Mouse (Mus musculus) G1E (cell line): ENCODE results near the gene Rnf111. TPM values are rescaled to one million over a fixed set of nuclear protein-coding genes. Genes with fewer than 3 reads are reported as not detected.

ENCODE experiments used
- ATAC-seq: 2 replicates; pipeline ENCODE4 v1.8.0; 2016; ENCODE audit warnings: mild to moderate bottlenecking; ENCODE audit not compliant: insufficient number of reproducible peaks, poor library complexity, low FRiP score, severe bottlenecking; ENCODE audit errors: extremely low read depth
- DNase-seq: peaks from one replicate; pipeline ENCODE4 v3.0.0; 2012; ENCODE audit warnings: low spot score
- H3K27me3 ChIP-seq: 2 replicates; pipeline ENCODE4 v1.6.1; 2012; ENCODE audit warnings: mild to moderate bottlenecking, low read length, inconsistent platforms; ENCODE audit not compliant: insufficient read depth
- H3K36me3 ChIP-seq: replicated peaks from 2 replicates; pipeline ENCODE3; 2012; ENCODE audit warnings: mild to moderate bottlenecking, inconsistent platforms
- H3K4me1 ChIP-seq: 2 replicates; pipeline ENCODE4 v1.6.1; 2012; ENCODE audit warnings: low read depth, low read length, inconsistent platforms, mixed read lengths; ENCODE audit not compliant: insufficient read depth
- H3K4me3 ChIP-seq: 2 replicates; pipeline ENCODE4 v1.5.1; 2012; ENCODE audit warnings: low read depth, mild to moderate bottlenecking, inconsistent platforms, low read length, moderate library complexity, mixed read lengths
- H3K9me3 ChIP-seq: replicated peaks from 2 replicates; pipeline ENCODE4 v1.6.1; 2012; ENCODE audit warnings: inconsistent platforms
- CTCF ChIP-seq: IDR thresholded peaks from 2 replicates; pipeline ENCODE4 v1.5.1; 2012; ENCODE audit warnings: low read depth, low read length, inconsistent platforms, mixed read lengths
- GATA1 ChIP-seq: IDR thresholded peaks from 2 replicates; pipeline ENCODE4 v1.6.1; 2012; ENCODE audit warnings: borderline replicate concordance, low read length, inconsistent platforms, mixed read lengths
- GATA2 ChIP-seq: IDR thresholded peaks from 2 replicates; pipeline ENCODE4 v1.6.1; 2012; ENCODE audit warnings: low read depth, low read length, inconsistent platforms, borderline replicate concordance
- POLR2AphosphoS5 ChIP-seq: IDR thresholded peaks from 2 replicates; pipeline ENCODE4 v1.6.1; 2012; ENCODE audit warnings: low read depth, low read length, inconsistent platforms; ENCODE audit not compliant: insufficient replicate concordance
- TAL1 ChIP-seq: conservative IDR thresholded peaks from 2 replicates; pipeline ENCODE4 v1.6.1; 2012; ENCODE audit warnings: low read depth, low read length, inconsistent platforms, mixed read lengths
- polyA plus RNA-seq: library from polyadenylated mRNA; stranded (reverse); fragments of >175 nt; gene quantifications from 2 replicates; pipeline ENCODE4 v1.2.3, GENCODE M21; 2012
- total RNA-seq, 2 experiments: library from RNA; stranded (forward) in 1 of 2; stranded (reverse) in 1 of 2; fragments of 200-1000 nt in 1 of 2; fragments of >200 nt in 1 of 2; fragmentation: Nextera tagmentation in 1 of 2; gene quantifications; 2 replicates each; pipeline ENCODE4 v1.2.3; 2014 to 2017

Rnf111 gene
- total and polyA plus RNA-seq, 3 experiments = 7.3 to 76.5 (median 39.4) TPM

DNA sequence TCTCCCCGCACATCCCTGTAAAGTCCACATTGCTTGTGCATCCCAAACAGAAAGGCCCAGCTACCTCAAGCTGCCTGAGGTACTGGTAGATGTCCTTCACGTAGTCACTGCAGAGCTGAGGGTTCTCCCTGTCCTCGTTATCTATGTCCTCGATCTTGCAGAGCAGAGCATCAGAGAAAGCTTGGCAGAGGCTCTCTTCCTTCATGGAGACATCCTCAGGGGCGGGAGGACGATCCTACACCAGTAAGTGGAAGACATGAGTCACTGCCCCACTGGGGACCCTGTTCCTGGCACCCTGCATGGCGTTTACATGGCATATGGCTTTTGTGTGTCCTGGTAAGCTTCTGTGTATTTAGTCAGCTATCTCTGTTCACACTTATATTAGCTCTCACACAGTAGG lies 90.5 kb downstream of the Rnf111 start:
- no peak for DNase-seq
- Histone ChIP-seq H3K4me1 (no peaks in the 10 kb centered on the region; the same call in 1 of the 2 replicates), H3K9me3 (0 out of 2 replicates have a peak, but pooled peaks cover 2% of the 10 kb centered on the region), H3K36me3 (peaks cover 95% of the 10 kb centered on the region), H3K27me3 (no peaks in the 10 kb centered on the region), H3K4me3 (no peak overlapping the region)
- TF ChIP-seq TAL1 (no peak), CTCF (no peak), GATA1 (no peak), POLR2AphosphoS5 (no peak), GATA2 (no peak)
- ATAC-seq = no peak

DNA sequence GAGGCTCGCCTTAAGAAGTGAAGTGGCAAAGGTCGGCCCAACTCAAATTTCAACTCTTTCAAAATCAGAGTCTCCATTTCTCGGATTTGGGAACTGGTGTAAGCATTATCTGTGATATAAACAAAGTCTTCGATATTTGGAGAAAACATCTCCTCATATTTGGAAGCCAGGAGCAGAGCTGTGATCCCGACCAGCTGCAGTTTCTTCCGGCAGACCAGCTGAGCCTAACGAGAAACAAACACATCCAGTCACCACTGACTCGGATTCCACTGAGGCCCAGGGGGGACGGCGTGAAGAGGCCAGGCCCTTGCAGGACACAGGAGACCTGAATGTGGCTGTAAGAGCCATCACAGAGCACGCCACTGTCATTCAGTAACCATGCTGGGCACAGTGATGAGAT lies 92.9 kb downstream of the Rnf111 start:
- H3K4me1 ChIP-seq = no peaks in the 10 kb centered on the region; the same call in 1 of the 2 replicates
- H3K4me3 ChIP-seq = no peak overlapping the region
- DNase-seq = no peak
- H3K27me3 ChIP-seq = no peaks in the 10 kb centered on the region
- ATAC-seq = no peak
- 0 out of 2 replicates have a peak, but pooled peaks cover 2% of the 10 kb centered on the region for H3K9me3 ChIP-seq
- TF ChIP-seq CTCF = no peak
- TF ChIP-seq TAL1 = no peak
- no peak for TF ChIP-seq POLR2AphosphoS5
- TF ChIP-seq GATA1 = no peak
- H3K36me3 ChIP-seq = peaks cover 89% of the 10 kb centered on the region

DNA sequence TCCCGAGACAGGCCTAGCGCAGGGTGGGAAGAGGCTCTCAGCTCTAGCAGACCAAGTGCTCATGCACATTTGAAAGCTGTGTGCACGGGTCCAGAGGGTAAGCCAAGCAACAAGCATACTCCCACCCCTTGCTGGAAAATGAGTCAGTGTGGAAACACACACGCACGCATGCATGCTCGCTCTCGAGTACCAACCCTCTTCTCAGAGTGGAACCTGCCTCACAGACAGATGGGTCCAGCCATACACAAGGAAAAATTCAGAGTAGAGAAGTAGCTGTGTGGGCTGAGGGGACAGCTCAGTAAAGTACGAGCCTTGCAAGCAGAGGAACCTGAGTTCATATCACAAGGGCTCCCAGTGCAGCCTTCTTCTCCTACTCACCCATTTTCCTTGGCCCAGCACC lies 93.8 kb downstream of the Rnf111 start:
- H3K9me3 ChIP-seq = 0 out of 2 replicates have a peak, but pooled peaks cover 2% of the 10 kb centered on the region
- no peak for TF ChIP-seq TAL1
- TF ChIP-seq GATA1 = no peak
- no peak for TF ChIP-seq GATA2
- no peak for TF ChIP-seq POLR2AphosphoS5
- no peak for TF ChIP-seq CTCF
- no peak for ATAC-seq
- H3K4me3 ChIP-seq = no peak overlapping the region
- no peak for DNase-seq
- H3K4me1 ChIP-seq = no peaks in the 10 kb centered on the region
- H3K27me3 ChIP-seq = no peaks in the 10 kb centered on the region
- H3K36me3 ChIP-seq = peaks cover 80% of the 10 kb centered on the region

DNA sequence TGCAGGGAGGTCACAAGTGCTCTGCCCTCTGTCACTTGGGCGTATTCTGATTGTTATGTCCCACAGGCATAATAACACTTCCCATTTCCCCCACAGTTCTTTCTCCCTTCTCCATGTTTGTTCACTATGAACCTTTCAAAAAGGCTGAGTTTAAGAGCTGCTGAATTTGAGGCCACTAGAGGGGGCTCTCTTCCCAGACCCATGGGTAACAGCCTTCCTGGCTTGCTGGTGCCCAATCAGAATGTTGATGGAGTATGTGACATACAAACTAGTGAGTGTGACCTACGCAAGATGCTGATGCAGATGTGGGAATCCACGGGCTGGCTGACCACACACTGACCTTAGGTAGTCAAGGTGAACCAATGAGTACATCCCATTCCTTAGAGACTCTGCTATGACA lies 94.7 kb downstream of the Rnf111 start:
- TF ChIP-seq GATA2 = no peak
- no peak; the same call in 1 of the 2 replicates for TF ChIP-seq CTCF
- no peak for TF ChIP-seq POLR2AphosphoS5
- no peak for TF ChIP-seq GATA1
- TF ChIP-seq TAL1 = no peak
- ATAC-seq = no peak
- Histone ChIP-seq H3K36me3 (peaks cover 71% of the 10 kb centered on the region), H3K27me3 (peaks cover 5% of the 10 kb centered on the region), H3K4me1 (no peaks in the 10 kb centered on the region), H3K4me3 (no peak overlapping the region), H3K9me3 (0 out of 2 replicates have a peak, but pooled peaks cover 2% of the 10 kb centered on the region)
- DNase-seq = no peak

DNA sequence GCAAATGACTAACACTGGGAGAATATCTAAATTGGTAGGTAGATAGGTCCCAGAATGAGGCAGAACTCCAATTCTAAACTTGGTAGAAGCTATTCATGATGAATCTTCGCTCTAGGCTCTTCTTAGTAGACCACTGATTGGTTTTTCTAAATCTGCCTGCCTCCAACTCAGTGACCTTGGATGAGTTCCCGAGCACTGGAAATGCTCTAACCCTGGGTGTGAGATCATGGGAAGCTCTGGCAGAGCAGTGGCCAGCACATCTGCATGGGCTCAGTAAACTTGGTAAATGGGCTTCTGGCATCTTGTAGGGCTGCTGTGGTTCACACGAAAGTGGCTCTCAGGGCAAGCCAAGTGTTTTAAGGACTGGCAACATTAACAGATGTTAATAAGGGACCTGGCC lies 96.9 kb downstream of the Rnf111 start:
- H3K36me3 ChIP-seq = peaks cover 50% of the 10 kb centered on the region
- no peak for DNase-seq
- ATAC-seq = no peak

DNA sequence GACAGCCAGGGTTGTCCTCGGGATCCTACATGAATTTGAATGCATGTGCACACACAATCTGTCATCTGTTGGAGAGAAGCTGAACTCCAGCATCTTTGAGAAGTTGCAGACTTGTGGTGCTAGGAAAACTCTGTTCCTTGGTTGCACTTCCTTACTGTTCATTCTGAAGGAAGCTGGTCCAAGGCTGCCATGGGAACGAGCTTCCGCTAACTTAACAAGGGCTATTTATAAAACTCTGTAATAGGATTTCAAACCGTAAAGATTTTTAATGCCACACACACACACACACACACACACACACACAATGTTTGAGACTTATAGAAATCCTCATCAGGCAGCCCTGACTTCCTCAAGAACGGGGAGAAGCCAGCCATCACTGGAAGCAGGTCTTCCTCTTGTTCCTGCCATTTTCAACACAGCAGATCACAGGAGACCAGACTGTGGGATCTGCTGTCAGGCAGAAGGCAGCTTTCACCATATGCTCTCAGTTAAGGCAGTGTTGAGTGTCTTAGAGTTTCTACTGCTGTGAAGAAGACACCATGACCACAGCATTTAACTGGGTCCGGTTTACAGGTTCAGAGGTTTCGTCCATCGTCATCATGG lies 101.5 kb downstream of the Rnf111 start:
- ATAC-seq = no peak
- Histone ChIP-seq H3K9me3 (no peaks in the 10 kb centered on the region), H3K36me3 (peaks cover 5% of the 10 kb centered on the region), H3K27me3 (peaks cover 33% of the 10 kb centered on the region), H3K4me1 (no peaks in the 10 kb centered on the region), H3K4me3 (no peak overlapping the region)
- TF ChIP-seq TAL1 (no peak), GATA2 (no peak), POLR2AphosphoS5 (no peak), CTCF (no peak), GATA1 (no peak)
- no peak for DNase-seq

More for the DNA sequence above, 96.9 kb downstream of the Rnf111 start:
- Histone ChIP-seq H3K27me3 (peaks cover 15% of the 10 kb centered on the region), H3K9me3 (0 out of 2 replicates have a peak, but pooled peaks cover 2% of the 10 kb centered on the region), H3K4me3 (no peak overlapping the region), H3K4me1 (no peaks in the 10 kb centered on the region)
- TF ChIP-seq GATA1 = no peak
- no peak for TF ChIP-seq POLR2AphosphoS5
- TF ChIP-seq TAL1 = no peak
- no peak for TF ChIP-seq CTCF
- no peak for TF ChIP-seq GATA2

DNA sequence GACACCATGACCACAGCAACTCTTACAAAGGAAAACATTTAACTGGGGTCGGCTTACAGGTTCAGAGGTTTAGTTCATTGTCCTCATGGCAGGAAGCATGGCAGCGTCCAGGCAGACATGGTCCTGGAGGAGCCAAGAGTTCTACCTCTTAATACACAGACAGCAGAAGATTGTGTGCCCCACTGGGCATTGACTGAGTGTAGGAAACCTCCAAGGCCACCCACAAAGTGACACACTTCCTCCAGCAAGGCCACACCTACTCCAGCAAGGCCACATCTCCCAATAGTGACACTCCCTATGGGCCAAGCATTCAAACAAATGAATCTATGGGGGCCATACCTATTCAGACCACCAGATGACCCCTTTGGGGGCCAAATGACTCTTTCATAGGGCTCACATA lies 107.4 kb downstream of the Rnf111 start:
- ATAC-seq (no peak), DNase-seq (no peak)
- no peaks in the 10 kb centered on the region for H3K36me3 ChIP-seq
- peaks cover 27% of the 10 kb centered on the region for H3K27me3 ChIP-seq
- no peak overlapping the region for H3K4me3 ChIP-seq
- peaks cover 13% of the 10 kb centered on the region for H3K4me1 ChIP-seq
- TF ChIP-seq GATA1 (no peak), POLR2AphosphoS5 (no peak), GATA2 (no peak), TAL1 (no peak), CTCF (no peak)
- no peaks in the 10 kb centered on the region for H3K9me3 ChIP-seq
